Mouse (Mus musculus) CH12.LX (cell line): Measurements from ENCODE around the gene Mmadhc.

Experiments
- CHD2 ChIP-seq: IDR thresholded peaks from 2 replicates; pipeline ENCODE4 v1.6.1; 2011; ENCODE audit warnings: low read length, improper control_type of control experiment
- CTCF ChIP-seq, 2 experiments: IDR thresholded peaks in 1 of 2; conservative IDR thresholded peaks in 1 of 2; 2 replicates each; pipeline ENCODE4 v1.5.1; 2011 to 2012; ENCODE audit warnings: low read depth in 2 of 2, low read length in 2 of 2, improper control_type of control experiment in 1 of 2, inconsistent platforms in 1 of 2, mild to moderate bottlenecking in 1 of 2, moderate library complexity in 1 of 2
- E2F4 ChIP-seq: IDR thresholded peaks from 2 replicates; pipeline ENCODE4 v1.6.1; 2011; ENCODE audit warnings: low read depth, low read length, improper control_type of control experiment; ENCODE audit not compliant: insufficient replicate concordance
- EP300 ChIP-seq: IDR thresholded peaks from 2 replicates; pipeline ENCODE4 v1.6.1; 2011; ENCODE audit warnings: low read length, improper control_type of control experiment
- MEF2A ChIP-seq: IDR thresholded peaks from 2 replicates; pipeline ENCODE4 v1.6.1; 2014; ENCODE audit warnings: low read depth, mild to moderate bottlenecking, inconsistent platforms, low read length, improper control_type of control experiment, borderline replicate concordance
- NELFE ChIP-seq: IDR thresholded peaks from 2 replicates; pipeline ENCODE4 v1.6.1; 2011; ENCODE audit warnings: low read depth, low read length, improper control_type of control experiment
- NRF1 ChIP-seq: IDR thresholded peaks from 2 replicates; pipeline ENCODE4 v1.6.1; 2014; ENCODE audit warnings: low read depth, mild to moderate bottlenecking, inconsistent platforms, low read length, improper control_type of control experiment, moderate library complexity
- PAX5 ChIP-seq: IDR thresholded peaks from 2 replicates; pipeline ENCODE4 v1.6.1; 2012; ENCODE audit warnings: low read length, inconsistent platforms, mixed read lengths
- POLR2A ChIP-seq: IDR thresholded peaks from 2 replicates; pipeline ENCODE4 v1.6.1; 2011; ENCODE audit warnings: low read depth, mild to moderate bottlenecking, improper control_type of control experiment, low read length
- POLR2AphosphoS2 ChIP-seq: IDR thresholded peaks from 2 replicates; pipeline ENCODE4 v1.6.1; 2011; ENCODE audit warnings: low read depth, low read length, improper control_type of control experiment
- TCF12 ChIP-seq: IDR thresholded peaks from 2 replicates; pipeline ENCODE4 v1.6.1; 2014; ENCODE audit warnings: low read depth, mild to moderate bottlenecking, inconsistent platforms, low read length, improper control_type of control experiment
- USF1 ChIP-seq: IDR thresholded peaks from 2 replicates; pipeline ENCODE4 v1.6.1; 2014; ENCODE audit warnings: low read depth, mild to moderate bottlenecking, inconsistent platforms, low read length, improper control_type of control experiment
- ZKSCAN1 ChIP-seq: IDR thresholded peaks from 2 replicates; pipeline ENCODE4 v1.6.1; 2012; ENCODE audit warnings: low read depth, inconsistent platforms, low read length, improper control_type of control experiment, borderline replicate concordance
- ZNF384 ChIP-seq: IDR thresholded peaks from 2 replicates; pipeline ENCODE4 v1.6.1; 2012; ENCODE audit warnings: low read depth, low read length, improper control_type of control experiment, inconsistent platforms

GRCm38 (mm10) chr2:50284781-50285180 is 11.8 kb downstream of the Mmadhc start:
- no peak for TF ChIP-seq EP300
- peak in 1 of 2 experiments; percentile 35; a peak in 2 of 4 replicates for TF ChIP-seq CTCF (conservative IDR thresholded peaks at IDR 0.05 in 1 of 2, IDR thresholded peaks at IDR 0.05 in 1 of 2; ENCODE audit: low read depth in 2 of 2, low read length in 2 of 2)
- TF ChIP-seq ZNF384, result no peak
- no peak for TF ChIP-seq E2F4
- TF ChIP-seq NRF1, result no peak
- TF ChIP-seq TCF12, result no peak
- no peak for TF ChIP-seq ZKSCAN1
- TF ChIP-seq POLR2A, result no peak
- TF ChIP-seq MEF2A, result no peak
- no peak for TF ChIP-seq POLR2AphosphoS2
- TF ChIP-seq CHD2, result no peak
- TF ChIP-seq NELFE, result no peak
- no peak for TF ChIP-seq PAX5
- no peak for TF ChIP-seq USF1
